Mouse (Mus musculus) heart, postnatal 25 days (tissue): ENCODE results near the gene Gm4027. TPM values are rescaled to one million over a fixed set of nuclear protein-coding genes. Genes with fewer than 3 reads are reported as not detected.
"Not testable (repeated sequence)": the region's sequence is repeated elsewhere in the genome, so short reads cannot be mapped to it uniquely, and the experiment has no call there.

Source experiments
- DNase-seq: peaks from one replicate; pipeline ENCODE4 v3.0.0; 2022; ENCODE audit warnings: low spot score
- intact Hi-C: fragments of 180-260 bp; cut with DNase I; formaldehyde crosslinking; loops from one replicate; pipeline ENCODE4 v1.15.1; 2025
- total RNA-seq, 2 experiments: library from RNA; stranded (reverse); gene quantifications; 2 replicates each; pipeline ENCODE4 v1.2.3; 2021

Gene Gm4027
- total RNA-seq, result not detected

GRCm38 (mm10) chr12:87618569-87618968 lies at the start of gene Gm4027:
Gene Gm4027 (plus strand): TSS chr12:87618869.
- DNase-seq, intact Hi-C loops: not testable (repeated sequence)

- DNase-seq, intact Hi-C loops: not testable (repeated sequence)
Measured at GRCm38 (mm10) chr12:87601388-87601787, 17.3 kb upstream of the Gm4027 start.

GRCm38 (mm10) chr12:87602388-87602787 lies 16.3 kb upstream of the Gm4027 start, which contains the start of gene Oog1:
Gene Oog1 (plus strand): TSS chr12:87602688.
- intact Hi-C loops, DNase-seq: not testable (repeated sequence)

- intact Hi-C loops, result not testable (repeated sequence)
Measured at GRCm38 (mm10) chr12:87644520-87644919, 25.9 kb downstream of the Gm4027 start, which contains the start of gene Gm16381. Gene Gm16381 (minus strand): TSS chr12:87644620.

GRCm38 (mm10) chr12:87652916-87653703 lies 34.4 kb downstream of the Gm4027 start:
- DNase-seq, intact Hi-C loops: not testable (repeated sequence)

More at GRCm38 (mm10) chr12:87644520-87644919, 25.9 kb downstream of the Gm4027 start, which contains the start of gene Gm16381:
- not testable (repeated sequence) for DNase-seq

Other genes starting within 250 kb of the Gm4027 start
- 10 to 100 TPM; 25.0 to 26.8 TPM for gene Sptlc2, start 230.5 kb upstream of the Gm4027 start, total RNA-seq
- 100 to 1,000 TPM; 169 to 172 TPM for gene Slirp, start 175.0 kb upstream of the Gm4027 start, total RNA-seq
- 10 to 100 TPM in 1 of 2 experiments, 1 to 10 TPM in 1; 9.5 to 13.1 TPM for gene Alkbh1, start 174.9 kb upstream of the Gm4027 start, total RNA-seq
- 10 to 100 TPM; 41.6 to 44.4 TPM for gene Snw1, start 146.6 kb upstream of the Gm4027 start, total RNA-seq
- not detected for gene Gm5788, start 124.1 kb upstream of the Gm4027 start, total RNA-seq
- not detected for gene Gm8300, start 104.6 kb upstream of the Gm4027 start, total RNA-seq
- gene Oog1, start 16.2 kb upstream of the Gm4027 start, total RNA-seq, result not detected
- not detected for gene Gm16381, start 25.8 kb downstream of the Gm4027 start, total RNA-seq
- gene Gm21319, start 156.9 kb downstream of the Gm4027 start, total RNA-seq, result not detected
- not detected for gene Gm21936, start 176.6 kb downstream of the Gm4027 start, total RNA-seq
- gene BB287469, start 197.7 kb downstream of the Gm4027 start, total RNA-seq, result not detected
- gene Gm2001, start 223.5 kb downstream of the Gm4027 start, total RNA-seq, result not detected